Mouse (Mus musculus) ovary, adult 18-20 months (tissue): ENCODE data around the gene Vps41.

Source experiments
- DNase-seq: peaks from one replicate; pipeline ENCODE4 v3.0.0; 2022; ENCODE audit warnings: low spot score, mixed read lengths

Gene Vps41

GRCm38 (mm10) chr13:18717185-18717584 is at the start of gene Vps41:
Vps41 (plus strand) TSS chr13:18717286.
- peak; percentile 68 for DNase-seq

GRCm38 (mm10) chr13:18698518-18699065 is 18.5 kb upstream of the Vps41 start:
- DNase-seq = no peak

- no peak for DNase-seq
Measured at GRCm38 (mm10) chr13:18711685-18712084, 5.4 kb upstream of the Vps41 start.

- DNase-seq = no peak
Measured at GRCm38 (mm10) chr13:18716707-18717106, 379 bp upstream of the Vps41 start.

GRCm38 (mm10) chr13:18718461-18718860 is 1.4 kb downstream of the Vps41 start:
- no peak for DNase-seq

- DNase-seq = no peak
Measured at GRCm38 (mm10) chr13:18730666-18731065, 13.6 kb downstream of the Vps41 start.

- no peak for DNase-seq
Measured at GRCm38 (mm10) chr13:18736590-18736989, 19.5 kb downstream of the Vps41 start.

- no peak for DNase-seq
Measured at GRCm38 (mm10) chr13:18743575-18744265, 26.6 kb downstream of the Vps41 start.

- DNase-seq = no peak
Measured at GRCm38 (mm10) chr13:18744266-18744652, 27.2 kb downstream of the Vps41 start.

- no peak for DNase-seq
Measured at GRCm38 (mm10) chr13:18757958-18758357, 40.9 kb downstream of the Vps41 start.

- no peak for DNase-seq
Measured at GRCm38 (mm10) chr13:18759361-18760056, 42.4 kb downstream of the Vps41 start.

- DNase-seq = no peak
Measured at GRCm38 (mm10) chr13:18761452-18761851, 44.4 kb downstream of the Vps41 start.

- DNase-seq = no peak
Measured at GRCm38 (mm10) chr13:18767893-18768292, 50.8 kb downstream of the Vps41 start.

GRCm38 (mm10) chr13:18768495-18768894 is 51.4 kb downstream of the Vps41 start:
- DNase-seq = no peak

GRCm38 (mm10) chr13:18773437-18774198 is 56.5 kb downstream of the Vps41 start:
- DNase-seq = no peak

- DNase-seq = no peak
Measured at GRCm38 (mm10) chr13:18781250-18781649, 64.2 kb downstream of the Vps41 start.

GRCm38 (mm10) chr13:18785702-18786101 is 68.6 kb downstream of the Vps41 start:
- no peak for DNase-seq

GRCm38 (mm10) chr13:18788040-18788439 is 71.0 kb downstream of the Vps41 start:
- DNase-seq = no peak

GRCm38 (mm10) chr13:18788689-18789088 is 71.6 kb downstream of the Vps41 start:
- DNase-seq = no peak

- DNase-seq = no peak
Measured at GRCm38 (mm10) chr13:18789662-18790061, 72.6 kb downstream of the Vps41 start.

GRCm38 (mm10) chr13:18790086-18790485 is 73.0 kb downstream of the Vps41 start:
- no peak for DNase-seq

GRCm38 (mm10) chr13:18791314-18791713 is 74.2 kb downstream of the Vps41 start:
- DNase-seq = no peak

- no peak for DNase-seq
Measured at GRCm38 (mm10) chr13:18791724-18792123, 74.6 kb downstream of the Vps41 start.
